Mouse (Mus musculus): ENCODE results near the gene Mlx.

GRCm38 (mm10) chr11:101047502-101047901, 39.6 kb upstream of the Mlx start:
- TF ChIP-seq CTCF (IDR thresholded peaks at IDR 0.05; ENCODE audit: extremely low read depth, insufficient read depth, insufficient read length, insufficient replicate concordance) = no peak
- TF ChIP-seq POLR2A (IDR thresholded peaks at IDR 0.05; ENCODE audit: low read depth, low read length) = no peak

All from spleen, adult 2 months (tissue).